Mouse (Mus musculus) CD4-positive naive resting alpha-beta T cell, adult 76 days (primary cell): ENCODE data around the gene Olfr594. TPM values are rescaled to one million over a fixed set of nuclear protein-coding genes. Genes with fewer than 3 reads are reported as not detected.

Experiments used
- total RNA-seq: library from RNA; stranded (reverse); gene quantifications from one replicate; pipeline ENCODE4 v1.2.4, GENCODE M21; 2023

Gene Olfr594
- not detected for total RNA-seq

DNA sequence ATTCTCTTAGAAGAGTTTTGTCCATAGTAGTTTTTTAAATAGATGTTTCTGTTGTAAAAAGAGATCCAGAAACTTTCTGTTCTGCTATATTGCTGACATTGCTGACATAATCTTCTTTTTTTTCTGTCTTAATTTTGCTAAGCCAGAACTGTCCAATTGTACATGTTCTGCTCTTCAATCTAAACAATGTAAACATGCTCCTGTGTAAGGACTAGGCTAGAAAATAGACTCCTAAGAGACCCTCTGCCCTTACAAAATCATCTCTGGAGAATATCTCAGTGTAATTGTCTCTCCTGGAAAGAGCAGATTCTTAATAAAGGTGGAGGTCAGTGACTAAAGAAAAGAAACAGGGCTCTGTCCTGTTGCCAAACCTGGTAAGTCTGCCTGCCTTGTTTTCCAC lies at the start of gene Olfr594:
Olfr594 (plus strand) TSS at position 301 of the 400 bp plus-strand sequence.

GRCm38 (mm10) chr7:103178240-103178639 lies 38.6 kb upstream of the Olfr594 start, which contains the start of gene Olfr591:
Olfr591 (minus strand) TSS chr7:103178340.

GRCm38 (mm10) chr7:103184503-103184902 lies 32.3 kb upstream of the Olfr594 start, which contains the start of gene Olfr592:
Olfr592 (plus strand) TSS chr7:103184803.

GRCm38 (mm10) chr7:103211562-103211961 lies 5.2 kb upstream of the Olfr594 start, which contains the start of gene Olfr593:
Olfr593 (plus strand) TSS chr7:103211862.

GRCm38 (mm10) chr7:103252405-103252804 lies 35.6 kb downstream of the Olfr594 start, which contains the start of gene Usp17ld:
Usp17ld (minus strand) TSS chr7:103252505.

Other genes with a start within 250 kb of the Olfr594 start
- not detected for gene Olfr577, start 241.1 kb upstream of the Olfr594 start, total RNA-seq
- gene Olfr578, start 227.7 kb upstream of the Olfr594 start, total RNA-seq = not detected
- gene Olfr582, start 179.0 kb upstream of the Olfr594 start, total RNA-seq = not detected
- not detected for gene Olfr583, start 165.7 kb upstream of the Olfr594 start, total RNA-seq
- not detected for gene Olfr584, start 135.1 kb upstream of the Olfr594 start, total RNA-seq
- not detected for gene Olfr585, start 119.3 kb upstream of the Olfr594 start, total RNA-seq
- not detected for gene Olfr586, start 91.4 kb upstream of the Olfr594 start, total RNA-seq
- gene Olfr588-ps1, start 76.1 kb upstream of the Olfr594 start, total RNA-seq = not detected
- gene Olfr589, start 60.6 kb upstream of the Olfr594 start, total RNA-seq = not detected
- gene Olfr591, start 38.7 kb upstream of the Olfr594 start, total RNA-seq = not detected
- not detected for gene Olfr592, start 32.2 kb upstream of the Olfr594 start, total RNA-seq
- not detected for gene Olfr593, start 5.1 kb upstream of the Olfr594 start, total RNA-seq
- not detected for gene Usp17ld, start 35.5 kb downstream of the Olfr594 start, total RNA-seq
- gene Olfr596, start 88.7 kb downstream of the Olfr594 start, total RNA-seq = not detected
- not detected for gene Olfr597, start 99.3 kb downstream of the Olfr594 start, total RNA-seq
- not detected for gene Olfr598, start 106.6 kb downstream of the Olfr594 start, total RNA-seq
- gene Olfr599, start 118.9 kb downstream of the Olfr594 start, total RNA-seq = not detected
- gene Olfr600, start 132.7 kb downstream of the Olfr594 start, total RNA-seq = not detected
- not detected for gene Olfr601, start 145.7 kb downstream of the Olfr594 start, total RNA-seq
- gene Olfr603, start 169.2 kb downstream of the Olfr594 start, total RNA-seq = not detected
- not detected for gene Usp17lc, start 198.1 kb downstream of the Olfr594 start, total RNA-seq
- not detected for gene Olfr605, start 228.4 kb downstream of the Olfr594 start, total RNA-seq
- not detected for gene Olfr606, start 232.1 kb downstream of the Olfr594 start, total RNA-seq
- not detected for gene Olfr607, start 247.2 kb downstream of the Olfr594 start, total RNA-seq